Mouse (Mus musculus) olfactory bulb, adult 2 months (tissue): ENCODE measurements around the gene Rae1.

Experiments used
- CTCF ChIP-seq: fragments of 200-500 bp; IDR thresholded peaks from 2 replicates; pipeline ENCODE4 v1.5.1; 2012; ENCODE audit warnings: low read depth, mild to moderate bottlenecking, low read length, moderate library complexity; ENCODE audit not compliant: insufficient read depth
- POLR2A ChIP-seq: fragments of 200-500 bp; IDR thresholded peaks from 2 replicates; pipeline ENCODE4 v1.6.1; 2012; ENCODE audit warnings: mild to moderate bottlenecking, low read depth, low read length, moderate library complexity; ENCODE audit not compliant: insufficient read depth

DNA sequence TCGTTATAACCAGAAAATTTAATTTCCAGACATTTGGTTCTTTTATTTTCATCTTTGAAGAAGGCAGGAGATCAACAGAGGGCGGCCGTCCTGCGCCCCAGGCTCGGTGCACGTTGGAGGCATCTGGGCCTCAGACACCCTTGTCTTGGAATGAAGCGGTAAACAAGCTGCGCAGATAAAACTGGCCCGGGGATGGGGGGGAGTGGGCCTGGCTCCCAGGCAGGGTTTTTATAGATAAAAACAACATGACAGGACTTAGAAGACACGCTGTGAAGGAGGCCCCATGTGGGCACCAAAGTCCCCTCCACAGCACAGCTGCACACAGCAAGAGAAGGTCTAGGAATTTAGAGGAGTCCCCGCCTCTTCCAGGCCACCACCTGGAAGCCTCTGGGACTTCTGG, 49.2 kb upstream of the Rae1 start:
- TF ChIP-seq CTCF = no peak
- no peak for TF ChIP-seq POLR2A
